Mouse (Mus musculus) embryonic fibroblast, embryonic 13.5 days (primary cell): Measurements from ENCODE around the gene Scgb1b30. TPM values are rescaled to one million over a fixed set of nuclear protein-coding genes. Genes with fewer than 3 reads are reported as not detected.
"Not testable (repeated sequence)": the region's sequence is repeated elsewhere in the genome, so short reads cannot be mapped to it uniquely, and the experiment has no call there.

ENCODE experiments used
- H3K27ac ChIP-seq: 2 replicates; pipeline ENCODE4 v1.5.1; 2012; ENCODE audit warnings: low read length, control low read depth, inconsistent platforms; ENCODE audit not compliant: insufficient read depth
- H3K4me1 ChIP-seq: 2 replicates; pipeline ENCODE4 v1.6.1; 2011; ENCODE audit warnings: low read length; ENCODE audit not compliant: control insufficient read depth, insufficient read depth
- H3K4me3 ChIP-seq: 2 replicates; pipeline ENCODE4 v1.5.1; 2011; ENCODE audit warnings: mild to moderate bottlenecking, control low read depth, low read length; ENCODE audit not compliant: insufficient read depth
- CTCF ChIP-seq: IDR thresholded peaks from 2 replicates; pipeline ENCODE4 v1.5.1; 2011; ENCODE audit warnings: mild to moderate bottlenecking, control low read depth, low read length, moderate library complexity, borderline replicate concordance; ENCODE audit not compliant: insufficient read depth
- POLR2A ChIP-seq: IDR thresholded peaks from 2 replicates; pipeline ENCODE4 v1.6.1; 2011; ENCODE audit warnings: low read depth, mild to moderate bottlenecking, control low read depth, low read length, moderate library complexity
- polyA plus RNA-seq: library from polyadenylated mRNA; stranded (reverse); fragments of >200 nt; gene quantifications from 2 replicates; pipeline ENCODE4 v1.2.4, GENCODE M21; 2011; ENCODE audit warnings: low read depth; ENCODE audit not compliant: missing spikeins, insufficient read length

Scgb1b30 gene
- not detected in 2 replicates for polyA plus RNA-seq

DNA sequence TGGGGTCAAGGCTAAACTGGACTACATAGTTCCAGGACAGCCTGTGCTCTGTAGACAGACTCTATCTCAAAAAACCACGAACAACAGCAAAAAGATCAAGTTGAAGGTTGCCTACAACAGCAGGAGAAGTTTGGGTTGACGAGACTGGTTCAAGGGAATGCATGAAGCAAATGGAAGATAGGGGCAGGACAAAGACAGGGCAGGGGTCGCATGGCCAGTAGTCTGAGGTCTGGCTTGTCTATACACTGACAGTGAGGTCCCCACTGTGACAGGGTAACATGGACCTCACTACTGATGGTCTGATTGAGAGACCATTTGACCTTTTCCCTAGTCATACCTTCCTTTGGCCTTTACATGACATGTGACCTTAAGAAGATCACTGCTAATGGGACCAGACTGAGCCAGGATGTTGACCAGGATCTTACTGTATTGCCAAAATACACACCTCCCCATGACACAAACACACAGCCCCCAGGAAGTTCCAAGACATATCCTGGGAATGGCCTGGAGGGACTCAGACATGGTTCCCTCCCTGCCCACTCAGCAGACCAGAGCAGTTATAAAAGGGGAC lies at the start of gene Scgb1b30:
Gene Scgb1b30, plus strand, starts transcription at position 521 of the 571 bp plus-strand sequence.
- no peak for TF ChIP-seq POLR2A
- TF ChIP-seq CTCF: no peak
- Histone ChIP-seq H3K4me3 (no peak within 1 kb of the TSS), H3K27ac (no peak within 1 kb of the TSS), H3K4me1 (no peaks in the 10 kb centered on the region)

DNA sequence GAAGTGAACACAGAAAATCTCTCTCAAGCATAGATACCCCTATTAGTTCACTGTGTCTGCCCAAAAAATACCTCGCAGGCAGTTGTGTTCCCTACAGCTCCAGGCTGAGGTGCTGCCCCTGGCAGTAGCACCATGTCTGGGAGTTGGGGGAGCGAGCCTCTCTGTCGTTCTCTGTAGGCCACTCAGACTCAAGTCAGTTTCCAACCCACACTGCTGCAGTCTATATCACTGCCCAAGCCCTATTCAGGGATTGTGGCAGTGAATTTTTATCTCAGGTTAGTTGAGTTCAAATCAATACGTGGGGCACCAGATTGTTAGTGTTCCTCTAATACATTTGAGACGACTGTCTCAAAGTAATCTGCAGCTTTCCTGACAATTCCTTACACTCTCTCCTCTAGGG lies 27.1 kb upstream of the Scgb1b30 start:
- not testable (repeated sequence) for H3K4me1 ChIP-seq, H3K4me3 ChIP-seq, H3K27ac ChIP-seq

DNA sequence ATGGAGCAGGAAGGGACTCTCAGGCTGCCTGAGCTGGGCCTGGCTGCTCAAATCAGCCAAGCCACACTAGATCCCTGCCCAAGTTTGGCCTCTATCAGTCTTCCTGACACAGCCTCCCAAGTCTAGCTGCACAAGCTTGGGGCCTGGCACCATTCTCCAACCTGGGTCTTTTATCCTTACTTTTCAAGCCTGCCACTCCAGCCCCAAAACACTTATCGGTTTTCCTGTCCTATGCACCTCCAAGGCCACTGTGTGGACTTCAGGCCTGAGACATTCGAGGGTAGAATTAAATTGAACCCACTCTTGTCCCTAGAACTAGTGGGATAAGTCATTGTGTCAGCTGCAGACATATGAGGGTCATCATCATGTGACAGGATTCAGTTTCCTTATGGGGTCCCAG lies 4.8 kb downstream of the Scgb1b30 start:
- no peaks in the 10 kb centered on the region for H3K4me1 ChIP-seq
- no peak overlapping the region for H3K27ac ChIP-seq
- no peak for TF ChIP-seq CTCF
- TF ChIP-seq POLR2A: no peak
- H3K4me3 ChIP-seq: no peak overlapping the region

DNA sequence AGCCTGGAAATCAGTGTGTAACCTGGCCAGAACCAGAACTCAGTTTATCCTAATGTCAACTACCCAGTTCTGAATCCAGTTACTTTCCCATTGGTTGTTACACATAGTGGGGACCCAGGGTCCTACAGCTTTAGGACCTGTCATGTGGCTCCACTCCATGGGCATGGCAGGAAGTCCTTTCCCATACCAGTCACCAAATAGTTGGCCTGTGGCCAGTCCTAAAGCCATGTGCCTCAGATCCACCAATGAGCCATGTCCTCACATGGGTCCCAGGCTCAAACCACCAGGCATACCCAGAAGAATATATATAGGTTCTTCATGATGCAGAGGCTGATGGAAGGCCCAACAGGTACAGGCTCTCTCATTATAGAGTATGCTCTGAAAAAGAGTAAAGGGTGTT lies 6.0 kb downstream of the Scgb1b30 start:
- TF ChIP-seq CTCF: no peak
- TF ChIP-seq POLR2A: no peak
- Histone ChIP-seq H3K27ac (no peak overlapping the region), H3K4me1 (no peaks in the 10 kb centered on the region), H3K4me3 (no peak overlapping the region)

DNA sequence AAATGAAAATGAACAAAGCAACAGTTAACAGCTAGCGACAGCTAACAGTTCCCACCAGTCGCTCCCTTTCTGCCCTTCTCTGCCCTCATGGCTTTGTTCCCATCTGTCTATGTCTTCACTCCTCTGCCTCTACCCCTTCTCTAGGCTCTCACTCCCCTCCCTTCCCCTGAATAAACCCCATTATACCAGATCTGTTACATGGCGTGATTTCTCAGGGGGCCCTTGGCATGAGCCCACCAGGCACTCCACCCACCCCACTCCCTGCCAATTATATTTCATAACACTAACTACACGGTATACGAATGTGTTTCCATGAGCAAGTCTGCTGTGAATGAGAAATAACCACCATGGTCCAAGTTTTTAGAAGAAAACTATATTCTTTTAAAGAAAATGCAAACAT lies 14.0 kb downstream of the Scgb1b30 start:
- Histone ChIP-seq H3K27ac (no peak overlapping the region), H3K4me3 (no peak overlapping the region), H3K4me1 (no peaks in the 10 kb centered on the region)
- TF ChIP-seq POLR2A: no peak
- no peak for TF ChIP-seq CTCF

DNA sequence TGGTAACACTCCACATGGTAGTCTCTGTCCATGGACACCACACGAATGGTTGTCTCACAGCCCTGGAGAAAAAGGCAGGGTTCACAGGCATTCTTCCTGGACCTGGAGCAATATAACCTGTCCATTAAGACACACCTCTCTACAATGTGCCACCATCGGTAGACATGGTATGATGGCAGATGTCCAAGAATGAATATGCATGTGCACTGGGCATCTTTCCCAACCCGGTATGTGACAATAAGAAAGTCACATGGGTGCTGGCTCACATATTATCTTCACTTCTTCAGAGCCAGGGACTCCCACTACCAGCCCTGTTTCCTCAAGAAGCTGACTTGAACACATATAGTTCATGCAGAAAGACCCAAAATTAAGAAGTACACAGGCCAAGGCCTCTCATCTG lies 21.4 kb downstream of the Scgb1b30 start:
- no peak overlapping the region for H3K4me3 ChIP-seq
- no peak overlapping the region for H3K27ac ChIP-seq
- no peaks in the 10 kb centered on the region for H3K4me1 ChIP-seq
- TF ChIP-seq POLR2A: no peak
- TF ChIP-seq CTCF: no peak

DNA sequence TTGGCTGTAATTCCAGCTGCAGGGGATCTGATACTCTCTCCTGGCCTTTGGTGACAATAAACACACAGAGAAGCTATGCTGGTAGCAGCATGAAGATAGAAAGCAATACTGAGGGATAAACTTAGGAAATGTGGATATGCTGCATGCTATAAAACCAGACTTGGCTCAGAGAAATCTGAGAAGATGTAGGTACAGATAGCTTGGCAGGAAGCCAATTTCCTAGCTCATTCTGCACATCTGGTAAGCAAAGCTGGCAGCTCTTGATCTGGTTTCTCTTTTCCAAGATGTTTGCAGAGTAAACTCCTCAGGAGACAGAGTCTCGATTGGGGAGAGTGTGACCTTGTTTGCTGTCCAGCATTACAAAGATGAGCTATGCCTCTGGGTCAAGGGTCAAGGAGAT lies 25.4 kb downstream of the Scgb1b30 start:
- H3K27ac ChIP-seq, H3K4me1 ChIP-seq: not testable (repeated sequence)

DNA sequence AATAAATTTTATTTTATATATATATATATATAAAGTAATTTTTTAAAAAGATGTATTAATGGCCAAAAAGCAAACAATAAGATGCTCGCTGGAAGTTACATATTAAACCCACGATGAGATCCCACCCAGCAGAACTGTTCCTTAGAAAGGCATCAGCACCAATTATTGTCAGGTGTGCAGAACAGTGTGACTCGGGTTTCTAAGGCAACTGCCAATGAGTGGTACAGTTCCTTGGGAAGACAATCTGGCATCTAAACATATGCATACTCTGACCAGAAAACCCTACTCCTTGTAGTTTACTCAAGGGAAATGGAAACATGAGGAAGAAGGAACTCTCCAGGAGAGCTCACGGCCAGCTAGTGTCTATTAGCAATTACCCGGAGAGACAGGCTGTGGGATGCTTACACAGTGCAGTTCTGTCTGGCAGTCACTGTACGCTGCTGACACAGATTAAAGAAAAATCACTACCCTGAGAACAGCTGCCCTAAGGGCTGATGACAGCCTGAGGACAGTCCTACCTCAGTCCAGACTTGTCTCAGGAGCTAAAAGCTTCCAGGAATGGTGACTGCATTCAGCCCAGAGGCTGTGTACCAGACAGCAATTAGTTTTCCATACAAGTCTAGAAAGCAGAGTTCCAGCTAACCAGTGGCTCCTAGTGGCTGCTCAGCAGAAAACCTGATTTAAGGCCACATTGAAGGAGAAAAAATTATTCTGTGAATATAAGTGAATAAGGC lies 27.9 kb downstream of the Scgb1b30 start:
- no peak overlapping the region for H3K27ac ChIP-seq
- TF ChIP-seq POLR2A (no peak), CTCF (no peak)
- H3K4me3 ChIP-seq: no peak overlapping the region
- no peaks in the 10 kb centered on the region for H3K4me1 ChIP-seq

More for the DNA sequence above, 25.4 kb downstream of the Scgb1b30 start:
- H3K4me3 ChIP-seq: not testable (repeated sequence)

DNA sequence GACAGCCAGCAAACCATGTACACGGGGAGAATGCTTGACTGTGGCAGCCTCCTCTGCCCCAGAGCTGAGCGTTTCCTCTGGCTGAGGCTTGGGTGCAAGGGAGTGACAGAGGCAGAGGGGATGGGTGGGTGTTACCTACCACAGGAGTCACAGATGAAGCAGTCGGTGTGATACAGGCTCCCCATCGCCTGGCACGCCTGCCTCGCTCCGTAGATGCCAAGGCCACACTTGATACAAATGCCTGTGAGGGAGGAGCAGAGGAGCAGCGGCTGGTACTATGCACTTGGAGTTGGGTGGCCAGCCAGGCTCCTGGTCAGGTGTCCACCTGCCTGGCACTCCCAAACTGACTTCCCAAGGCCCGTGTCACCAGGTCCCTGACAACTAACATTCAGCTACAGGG lies 30.1 kb downstream of the Scgb1b30 start:
- Histone ChIP-seq H3K27ac (no peak overlapping the region), H3K4me1 (peaks cover 2% of the 10 kb centered on the region; the same call in 1 of the 2 replicates), H3K4me3 (no peak overlapping the region)
- TF ChIP-seq CTCF: no peak
- TF ChIP-seq POLR2A: no peak

DNA sequence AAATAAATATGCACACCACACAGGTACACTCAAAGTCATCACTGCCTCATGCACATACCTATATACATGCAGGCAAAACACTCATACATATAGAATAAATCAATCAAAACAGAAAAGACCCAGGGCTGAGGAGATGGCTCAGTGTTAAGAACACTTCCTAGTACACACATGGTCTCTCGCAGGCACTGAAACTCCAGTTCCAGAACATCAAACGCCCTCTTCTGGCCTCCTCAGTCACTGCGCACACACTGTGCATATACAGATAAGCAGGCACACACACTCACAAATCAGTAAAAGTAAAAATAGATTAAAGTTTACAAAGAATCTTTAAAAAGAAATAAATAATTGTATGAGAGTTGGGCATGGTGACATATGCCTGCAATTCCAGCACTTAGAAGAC lies 31.1 kb downstream of the Scgb1b30 start:
- Histone ChIP-seq H3K4me3 (no peak overlapping the region), H3K4me1 (peaks cover 8% of the 10 kb centered on the region; the same call in 1 of the 2 replicates), H3K27ac (no peak overlapping the region)
- TF ChIP-seq POLR2A (no peak), CTCF (no peak)
